In the genomic region with DNA sequence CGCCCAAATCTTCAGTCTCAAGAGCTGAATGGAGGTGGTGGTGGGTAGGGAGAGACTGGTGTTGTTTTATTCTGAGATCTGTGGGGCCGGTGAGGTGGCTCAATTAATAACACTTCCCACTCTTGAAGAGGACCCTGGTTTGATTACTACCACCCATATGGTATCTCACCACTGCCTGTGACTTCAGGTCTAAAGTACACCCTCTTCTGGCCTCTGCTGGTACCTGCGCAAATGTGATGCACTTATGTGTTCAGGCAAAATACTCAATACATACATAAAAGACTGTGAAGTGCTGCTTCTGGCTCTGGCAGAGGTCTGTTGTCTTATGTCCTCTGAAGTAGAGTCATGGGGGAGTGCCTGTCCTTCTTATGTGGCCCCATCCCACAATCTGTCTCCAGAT, we compare ENCODE assay signal across 22 mouse cellular contexts. TPM values are rescaled to one million over a fixed set of nuclear protein-coding genes. Genes with fewer than 3 reads are reported as not detected.
DNase-seq lines count a peak whose midpoint lies in the region; ATAC-seq lines count a peak whose summit lies in the region.
"Had no signal": no experiment of that assay in that cellular context is flagged by ENCODE, and none has a peak within 500 bp of the region (broad histone marks: within the 10 kb centered on the region; RNA-seq: fewer than 3 reads in every experiment).

No protein-coding gene starts in this region.

- peak; percentile 3 to 4 for DNase-seq in layer of hippocampus, adult 8-10 months (ENCODE audit: low spot score in 2 of 2)
- no peak for DNase-seq in layer of hippocampus, adult 11-12 months (ENCODE audit: low spot score)
- DNase-seq in right cerebral cortex, postnatal 10 days (ENCODE audit: low spot score in 2 of 2) = peak; percentile 21 to 23
- no peak for DNase-seq in right cerebral cortex, adult 2 months (ENCODE audit: low spot score in 2 of 2)
- peak; percentile 50 for DNase-seq in ZHBTc4 (ENCODE audit: low read depth, low spot score)
- no peak for DNase-seq in ovary, adult 18-20 months (ENCODE audit: low spot score)
- DNase-seq: adrenal gland, postnatal 36 days; cerebellum, adult 18-20 months; cerebellum, postnatal 36 days; heart, postnatal 4 days; kidney, adult 8-10 months; kidney, postnatal 14 days; layer of hippocampus, postnatal 36 days; lung, adult 18-20 months; lung, postnatal 10 days; right cerebral cortex, adult 18-20 months had no signal

- ATAC-seq in cerebellum, adult (ENCODE audit: insufficient number of reproducible peaks, low FRiP score, low TSS enrichment) = no peak
- ATAC-seq: forebrain, embryonic 14.5 days; intestine, embryonic 15.5 days; liver, embryonic 12.5 days had no signal

RNA-seq across cellular contexts. Expression of a gene that starts 4.3 kb away (rescaled TPM):
- total RNA-seq in layer of hippocampus, adult 8-10 months (2022) = 10 to 100 TPM; 50.8 to 58.6 (median 55.0) TPM
- total RNA-seq: gastrocnemius, adult 8-10 months; granulocyte monocyte progenitor cell, adult 5-6 weeks had no signal

Comparison
In these comparisons a context has a peak if more than half of its experiments do, and no peak if none do; other contexts are left out.
1. DNase-seq: peak in layer of hippocampus, adult 8-10 months (2 of 2), right cerebral cortex, postnatal 10 days (2 of 2) and ZHBTc4 (single experiment); none in layer of hippocampus, adult 11-12 months (single experiment), right cerebral cortex, adult 2 months (0 of 2) and ovary, adult 18-20 months (single experiment).